22 mouse cellular contexts compared by ENCODE assay signal in the genomic region with DNA sequence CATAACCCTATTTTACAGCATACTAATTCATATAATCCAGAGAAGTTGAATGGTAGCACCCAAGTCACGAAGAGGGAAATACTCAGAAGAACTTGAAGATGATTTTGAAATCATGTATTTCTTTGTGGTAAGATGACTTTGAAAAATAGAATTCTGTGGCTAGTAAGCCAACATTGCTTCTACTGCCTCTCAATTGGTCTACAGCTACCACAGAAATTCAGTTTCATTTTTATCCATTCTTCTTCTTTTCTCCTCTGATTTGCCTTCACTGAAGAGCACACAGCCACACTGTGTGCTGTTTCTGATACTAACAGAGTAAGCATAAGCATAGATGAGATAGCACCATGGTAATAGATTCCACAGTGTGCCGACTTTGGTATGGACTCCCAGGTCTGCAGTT.
A peak's percentile ranks its signal among the peaks of the same experiment; 100 is the strongest.
DNase-seq lines count a peak whose midpoint lies in the region; ATAC-seq and TF ChIP-seq lines count a peak whose summit lies in the region.
"Had no signal": no experiment of that assay in that cellular context is flagged by ENCODE, and none has a peak within 500 bp of the region (broad histone marks: within the 10 kb centered on the region; RNA-seq: fewer than 3 reads in every experiment).

No protein-coding gene starts in this region.

- no peak overlapping the region for H3ac ChIP-seq in myocyte (ENCODE audit: control insufficient read depth, insufficient read length)

- peaks cover 15% of the 10 kb centered on the region for H3K4me1 ChIP-seq in embryonic fibroblast, embryonic 13.5 days (ENCODE audit: control insufficient read depth, insufficient read depth, low read length)
- H3K4me1 ChIP-seq: forebrain, embryonic 12.5 days had no signal

- H3K4me3 ChIP-seq in embryonic fibroblast, embryonic 13.5 days (ENCODE audit: insufficient read depth, low read length), result no peak overlapping the region
- H3K4me3 ChIP-seq in myocyte, result no peak overlapping the region
- H3K4me3 ChIP-seq: embryonic facial prominence, embryonic 10.5 days; embryonic facial prominence, embryonic 12.5 days; erythroblast, embryonic 14.5 days; forebrain, embryonic 10.5 days; forebrain, embryonic 12.5 days had no signal

- no peaks in the 10 kb centered on the region for H3K27me3 ChIP-seq in myocyte (ENCODE audit: control insufficient read depth, insufficient read depth, insufficient read length)
- H3K27me3 ChIP-seq: embryonic facial prominence, embryonic 12.5 days; forebrain, embryonic 12.5 days had no signal

- DNase-seq in kidney, adult 9 months, result no peak
- DNase-seq in right cerebral cortex, postnatal 10 days (ENCODE audit: low spot score in 2 of 2), result no peak
- DNase-seq in lung, postnatal 36 days, result no peak
- DNase-seq: adrenal gland, adult 2 months; adrenal gland, postnatal 10 days; adrenal gland, postnatal 25 days; cerebellum, adult 11 months; cerebellum, adult 18-20 months; cerebellum, adult 8-10 months; cerebellum, adult 9-11 months; cerebellum, postnatal 14 days; cerebellum, postnatal 36 days had no signal

- H3K79me2 ChIP-seq in myocyte (ENCODE audit: control insufficient read depth, insufficient read depth), result no peaks in the 10 kb centered on the region

- H3K27ac ChIP-seq in embryonic fibroblast, embryonic 13.5 days (ENCODE audit: insufficient read depth, low read length), result peak overlapping the region; percentile 75
- H3K27ac ChIP-seq: embryonic facial prominence, embryonic 10.5 days; embryonic facial prominence, embryonic 12.5 days; forebrain, embryonic 10.5 days; forebrain, embryonic 12.5 days had no signal

- TF ChIP-seq POLR2A in embryonic fibroblast, embryonic 13.5 days (IDR thresholded peaks at IDR 0.05; ENCODE audit: low read depth, low read length), result no peak
- no peak for TF ChIP-seq POLR2A in myocyte (IDR thresholded peaks at IDR 0.05; ENCODE audit: insufficient read length, low read depth)

- no peak for TF ChIP-seq CTCF in embryonic fibroblast, embryonic 13.5 days (IDR thresholded peaks at IDR 0.05; ENCODE audit: borderline replicate concordance, insufficient read depth, low read length)

- no peaks in the 10 kb centered on the region for H3K36me3 ChIP-seq in myocyte (ENCODE audit: control insufficient read depth, insufficient read depth)
- H3K36me3 ChIP-seq: embryonic facial prominence, embryonic 10.5 days; embryonic facial prominence, embryonic 12.5 days; forebrain, embryonic 10.5 days; forebrain, embryonic 12.5 days had no signal

- peak; percentile 57 for ATAC-seq in megakaryocyte, adult 5-6 weeks (ENCODE audit: poor library complexity, severe bottlenecking)
- ATAC-seq: forebrain, embryonic 14.5 days; forebrain, embryonic 16.5 days had no signal

- H3K4me2 ChIP-seq in myocyte (ENCODE audit: low read depth), result peak overlapping the region; percentile 56
- H3K4me2 ChIP-seq: embryonic facial prominence, embryonic 12.5 days; forebrain, embryonic 12.5 days had no signal

TF ChIP-seq in myocyte, 11 proteins besides CTCF, POLR2A, EP300 and RAD21:
- no peak for TF ChIP-seq MYOG (IDR thresholded peaks at IDR 0.05; ENCODE audit: control insufficient read depth in 1 of 3, insufficient read depth in 1 of 3, insufficient read length in 2 of 3, low read depth in 2 of 3)
- TF ChIP-seq SRF (IDR thresholded peaks at IDR 0.05; ENCODE audit: control insufficient read depth, insufficient read length, low read depth), result no peak
- TF ChIP-seq CEBPB (IDR thresholded peaks at IDR 0.05; ENCODE audit: insufficient read depth, poor library complexity, severe bottlenecking), result no peak
- no peak for TF ChIP-seq REST (IDR thresholded peaks at IDR 0.05; ENCODE audit: insufficient read depth, insufficient read length)
- no peak for TF ChIP-seq MYOD1 (IDR thresholded peaks at IDR 0.05; ENCODE audit: control insufficient read depth in 1 of 3, insufficient read length in 2 of 3, low read depth in 2 of 3)
- no peak for TF ChIP-seq USF1 (IDR thresholded peaks at IDR 0.05; ENCODE audit: low read depth)
- TF ChIP-seq E2F4 (IDR thresholded peaks at IDR 0.05; ENCODE audit: insufficient read depth), result no peak
- no peak for TF ChIP-seq MAX (IDR thresholded peaks at IDR 0.05; ENCODE audit: low read depth)
- TF ChIP-seq POLR2AphosphoS2 (IDR thresholded peaks at IDR 0.05; ENCODE audit: insufficient read length, low read depth), result no peak
- TF ChIP-seq TCF12 (IDR thresholded peaks at IDR 0.05; ENCODE audit: insufficient read depth, poor library complexity, severe bottlenecking), result no peak
- no peak for TF ChIP-seq TCF3 (IDR thresholded peaks at IDR 0.05; ENCODE audit: insufficient read length, low read depth)
